Mouse (Mus musculus): ENCODE data around the gene Stk38.
A peak's percentile ranks its signal among the peaks of the same experiment; 100 is the strongest.

- TF ChIP-seq CTCF (conservative IDR thresholded peaks at IDR 0.05 in 1 of 2, IDR thresholded peaks at IDR 0.05 in 1 of 2; ENCODE audit: low read depth in 2 of 2, low read length in 2 of 2) (no peak), GABPA (IDR thresholded peaks at IDR 0.05; ENCODE audit: insufficient replicate concordance, low read depth, low read length) (no peak), USF2 (conservative IDR thresholded peaks at IDR 0.05; ENCODE audit: low read depth, low read length) (no peak), ELF1 (IDR thresholded peaks at IDR 0.05; ENCODE audit: low read depth, low read length) (no peak), POLR2AphosphoS2 (IDR thresholded peaks at IDR 0.05; ENCODE audit: low read depth, low read length) (peak; percentile 68; the same call in 1 of the 2 replicates), MYC (IDR thresholded peaks at IDR 0.05; ENCODE audit: low read depth, low read length) (no peak), USF1 (IDR thresholded peaks at IDR 0.05; ENCODE audit: low read depth, low read length) (no peak), ZNF384 (IDR thresholded peaks at IDR 0.05; ENCODE audit: low read depth, low read length) (no peak), BHLHE40 (IDR thresholded peaks at IDR 0.05; ENCODE audit: low read depth, low read length) (no peak), RCOR1 (conservative IDR thresholded peaks at IDR 0.05; ENCODE audit: low read depth, low read length) (no peak)
These were observed 35.8 kb upstream of the Stk38 start for GRCm38 (mm10) chr17:29043583-29043982.

Data from CH12.LX (cell line).